Mouse (Mus musculus): ENCODE results near the gene Mtmr2. TPM values are rescaled to one million over a fixed set of nuclear protein-coding genes. Genes with fewer than 3 reads are reported as not detected.

Mtmr2 gene
- 36.3 and 53.2 TPM in 2 replicates for polyA plus RNA-seq (2021; fragmentation: Nextera tagmentation)
- long read RNA-seq, experiment 1, transcript Mtmr2-203 (16 exons, 3,106 nt) = minor isoform, 10 of 379 reads
- long read RNA-seq, experiment 1, transcript Mtmr2-201 (15 exons, 3,788 nt) = major isoform, 192 of 379 reads
- long read RNA-seq, experiment 1, transcript Mtmr2-208 (16 exons, 3,088 nt) = minor isoform, 17 of 379 reads
- long read RNA-seq, experiment 1, partial matches to known transcripts = 19 of 379 reads
- long read RNA-seq, experiment 1, other reads (novel, unspliced or antisense) = 141 of 379 reads
- long read RNA-seq, experiment 2, transcript Mtmr2-201 (15 exons, 3,788 nt) = major isoform, 22 of 107 reads
- long read RNA-seq, experiment 2, partial matches to known transcripts = 34 of 107 reads
- long read RNA-seq, experiment 2, other reads (novel, unspliced or antisense) = 48 of 107 reads

GRCm38 (mm10) chr9:13748404-13748797 is at the start of gene Mtmr2:
TSS of gene Mtmr2 (plus strand) at chr9:13748410.

DNA sequence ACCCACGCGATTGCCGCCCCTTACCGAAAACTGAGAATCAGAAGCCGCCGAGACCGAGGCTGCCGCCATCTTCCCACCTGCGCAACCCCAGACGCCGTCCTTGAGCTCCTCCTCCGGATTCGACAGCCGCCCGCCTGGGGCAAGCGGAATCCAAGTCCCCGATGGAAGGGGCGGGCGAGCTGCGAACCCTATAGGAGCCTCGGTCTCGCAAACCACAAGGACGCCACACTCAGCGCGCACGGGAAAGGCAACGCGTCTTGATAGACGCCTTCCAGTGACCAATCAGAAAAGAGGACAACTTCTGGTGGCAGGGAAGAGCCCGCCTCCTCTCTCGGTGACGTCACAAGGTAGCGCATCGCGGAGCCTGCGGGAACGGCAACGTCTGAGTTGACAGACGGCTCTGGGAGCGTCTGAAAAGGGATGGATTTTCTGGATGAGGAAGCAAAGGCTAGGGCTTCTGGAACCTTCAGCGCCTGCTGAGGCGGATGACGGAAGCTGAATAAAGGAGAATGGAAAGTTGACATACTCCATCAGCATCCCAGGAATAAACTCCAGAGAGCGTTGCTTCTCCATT is 78.7 kb downstream of the Mtmr2 start, which contains the start of gene Cep57:
Gene Cep57 (minus strand): TSS at position 276 of the 574 bp plus-strand sequence.

DNA sequence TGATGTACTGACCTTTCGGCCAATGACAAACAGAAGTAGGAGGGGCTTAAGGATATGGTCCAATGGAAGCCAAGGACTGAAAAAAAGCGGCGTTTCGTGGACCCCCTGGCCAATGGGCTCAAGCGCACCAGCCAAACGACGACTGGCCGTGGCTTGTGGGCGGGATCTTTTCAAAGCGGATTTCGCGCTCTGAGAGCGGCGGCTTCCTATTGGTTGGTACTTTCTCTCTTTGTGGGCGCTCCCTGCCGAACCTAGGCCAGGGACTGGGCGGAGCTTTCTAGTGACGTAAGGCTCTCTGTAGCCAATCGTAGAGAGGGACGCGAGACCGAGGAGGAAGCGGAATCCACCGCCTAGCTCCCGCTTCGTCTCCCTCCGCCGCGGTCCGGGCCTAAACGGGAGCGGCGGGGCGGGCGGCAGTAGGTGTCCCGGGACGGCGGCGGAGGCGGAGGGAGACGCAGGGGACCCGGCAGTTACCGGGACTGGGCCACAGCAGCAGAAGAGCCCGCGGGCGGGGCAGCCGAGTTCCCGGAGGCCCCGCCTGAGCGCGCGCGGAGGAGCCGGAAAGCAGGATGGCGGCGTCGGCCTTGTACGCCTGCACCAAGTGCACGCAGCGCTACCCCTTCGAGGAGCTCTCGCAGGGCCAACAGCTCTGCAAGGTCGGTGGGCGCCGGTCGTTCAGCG is 79.3 kb downstream of the Mtmr2 start, which contains the start of gene Fam76b:
Gene Fam76b (plus strand): TSS at position 311 of the 681 bp plus-strand sequence.

Other genes starting within 250 kb of the Mtmr2 start
- gene Cep57, start 78.7 kb downstream of the Mtmr2 start, polyA plus RNA-seq (2021; fragmentation: Nextera tagmentation) = 13.9 TPM in 2 replicates
- gene Fam76b, start 79.3 kb downstream of the Mtmr2 start, polyA plus RNA-seq (2021; fragmentation: Nextera tagmentation) = 1.2 and 4.3 TPM in 2 replicates